In genomic region chr6:136464121-136464621, GRCm38 (mm10) we compare ENCODE assay signal across 9 mouse cellular contexts. TPM values are rescaled to one million over a fixed set of nuclear protein-coding genes. Genes with fewer than 3 reads are reported as not detected.
DNase-seq lines count a peak whose midpoint lies in the region; ATAC-seq and TF ChIP-seq lines count a peak whose summit lies in the region.
"Had no signal": no experiment of that assay in that cellular context is flagged by ENCODE, and none has a peak within 500 bp of the region (broad histone marks: within the 10 kb centered on the region; RNA-seq: fewer than 3 reads in every experiment).

No protein-coding gene starts in this region.

- no peak for ATAC-seq in midbrain, embryonic 15.5 days (replicated peaks)
- peak; percentile 49 for ATAC-seq in inflammation-experienced regulatory T-cells, adult 6 months
- no peak for ATAC-seq in liver, postnatal 0 days
- ATAC-seq in forebrain, embryonic 16.5 days, result no peak

- 0 out of 2 replicates have a peak, but pooled peaks cover 7% of the 10 kb centered on the region for H3K27me3 ChIP-seq in midbrain, embryonic 10.5 days (ENCODE audit: low read depth, poor library complexity, severe bottlenecking)
- no peaks in the 10 kb centered on the region for H3K27me3 ChIP-seq in midbrain, embryonic 15.5 days (replicated peaks)
- H3K27me3 ChIP-seq in liver, postnatal 0 days (ENCODE audit: insufficient read depth, low read length), result no peaks in the 10 kb centered on the region
- H3K27me3 ChIP-seq in forebrain, embryonic 16.5 days (replicated peaks; ENCODE audit: control insufficient read depth, insufficient read depth, low read length), result no peaks in the 10 kb centered on the region

- no peak for TF ChIP-seq CTCF in brain, embryonic 14.5 days (IDR thresholded peaks at IDR 0.05; ENCODE audit: borderline replicate concordance, extremely low read depth, insufficient read depth, insufficient read length)
- no peak for TF ChIP-seq CTCF in liver, postnatal 0 days (IDR thresholded peaks at IDR 0.05; ENCODE audit: low read depth)

- no peak overlapping the region for H3K4me3 ChIP-seq in midbrain, embryonic 10.5 days
- H3K4me3 ChIP-seq in midbrain, embryonic 15.5 days, result no peak overlapping the region
- no peak overlapping the region for H3K4me3 ChIP-seq in liver, postnatal 0 days (ENCODE audit: low read depth, low read length)
- H3K4me3 ChIP-seq in forebrain, embryonic 16.5 days (replicated peaks; ENCODE audit: low read length), result no peak overlapping the region

- no peak overlapping the region for H3K4me2 ChIP-seq in midbrain, embryonic 15.5 days
- peak overlapping the region; percentile 33; the same call in 1 of the 2 replicates for H3K4me2 ChIP-seq in liver, postnatal 0 days (ENCODE audit: low read depth, low read length)
- no peak overlapping the region for H3K4me2 ChIP-seq in forebrain, embryonic 16.5 days (ENCODE audit: low read length)

- H3K36me3 ChIP-seq in midbrain, embryonic 10.5 days, result no peaks in the 10 kb centered on the region
- H3K36me3 ChIP-seq in midbrain, embryonic 15.5 days (replicated peaks), result no peaks in the 10 kb centered on the region
- no peaks in the 10 kb centered on the region for H3K36me3 ChIP-seq in liver, postnatal 0 days (replicated peaks; ENCODE audit: insufficient read depth, low read length)
- no peaks in the 10 kb centered on the region for H3K36me3 ChIP-seq in forebrain, embryonic 16.5 days (ENCODE audit: control insufficient read depth, insufficient read depth)

- H3K4me1 ChIP-seq in midbrain, embryonic 10.5 days, result peaks cover 40% of the 10 kb centered on the region
- peaks cover 15% of the 10 kb centered on the region for H3K4me1 ChIP-seq in midbrain, embryonic 15.5 days
- peaks cover 32% of the 10 kb centered on the region for H3K4me1 ChIP-seq in liver, postnatal 0 days (ENCODE audit: insufficient read depth)
- H3K4me1 ChIP-seq in forebrain, embryonic 16.5 days (replicated peaks; ENCODE audit: control insufficient read depth, insufficient read depth, low read length), result peaks cover 13% of the 10 kb centered on the region

- H3K9ac ChIP-seq in midbrain, embryonic 15.5 days, result no peak overlapping the region
- H3K9ac ChIP-seq in liver, postnatal 0 days (replicated peaks), result no peak overlapping the region; the same call in 1 of the 2 replicates
- no peak overlapping the region for H3K9ac ChIP-seq in forebrain, embryonic 16.5 days (replicated peaks; ENCODE audit: low read depth, low read length)

- TF ChIP-seq POLR2A in brain, embryonic 14.5 days (IDR thresholded peaks at IDR 0.05; ENCODE audit: borderline replicate concordance, extremely low read depth, insufficient read depth, insufficient read length, poor library complexity, severe bottlenecking), result no peak

- intact Hi-C loops in left cerebral cortex, postnatal 36 days (cut with DNase I), result no loop called here

- peaks cover 4% of the 10 kb centered on the region for H3K9me3 ChIP-seq in midbrain, embryonic 10.5 days (replicated peaks)
- no peaks in the 10 kb centered on the region for H3K9me3 ChIP-seq in midbrain, embryonic 15.5 days
- H3K9me3 ChIP-seq in liver, postnatal 0 days (ENCODE audit: low read length), result no peaks in the 10 kb centered on the region
- H3K9me3 ChIP-seq in forebrain, embryonic 16.5 days (ENCODE audit: control insufficient read depth, low read length), result no peaks in the 10 kb centered on the region

- 68% methylated on average over 12 of the region's 12 CpGs for WGBS in midbrain, embryonic 10.5 days
- 68% methylated on average over 12 of the region's 12 CpGs for WGBS in midbrain, embryonic 15.5 days
- 30% methylated on average over 12 of the region's 12 CpGs for WGBS in liver, postnatal 0 days (ENCODE audit: insufficient replicate concordance)
- WGBS in forebrain, embryonic 16.5 days, result 67% methylated on average over 12 of the region's 12 CpGs

- H3K27ac ChIP-seq in midbrain, embryonic 10.5 days (replicated peaks), result peak overlapping the region; percentile 69
- H3K27ac ChIP-seq in midbrain, embryonic 15.5 days, result no peak overlapping the region
- peak overlapping the region; percentile 53 for H3K27ac ChIP-seq in liver, postnatal 0 days (ENCODE audit: low read depth)
- H3K27ac ChIP-seq in forebrain, embryonic 16.5 days (ENCODE audit: low read length), result no peak overlapping the region

- DNase-seq in midbrain, embryonic 10.5 days (ENCODE audit: low spot score), result no peak
- peak; percentile 47 for DNase-seq in brain, embryonic 14.5 days (ENCODE audit: low read depth)
- DNase-seq in liver, postnatal 0 days, result no peak
- DNase-seq in left cerebral cortex, postnatal 36 days (ENCODE audit: low spot score in 2 of 2), result no peak
- no peak for DNase-seq in right cerebral cortex, adult 18-20 months

- no peak for TF ChIP-seq EP300 in liver, postnatal 0 days (IDR thresholded peaks at IDR 0.05; ENCODE audit: low read depth)

RNA-seq across cellular contexts. Expression of gene Atf7ip, which starts 41.8 kb away (rescaled TPM):
- polyA plus RNA-seq in midbrain, embryonic 10.5 days (2016; fragmentation: Nextera tagmentation; extraction: Ambion mirVana), result 37.4 and 45.7 TPM in 2 replicates
- 43.4 and 44.7 TPM in 2 replicates for polyA plus RNA-seq in midbrain, embryonic 15.5 days (2015; fragmentation: Nextera tagmentation; extraction: Ambion mirVana)
- polyA plus RNA-seq in brain, embryonic 14.5 days (2012; rRNA removed), result 40.0 and 67.9 TPM in 2 replicates
- polyA plus RNA-seq in inflammation-experienced regulatory T-cells, adult 6 months (2017; shearing (Covaris generic)), result 10 to 100 TPM; 79.8 to 94.2 (median 91.2) TPM
- 5.6 and 6.6 TPM in 2 replicates for polyA plus RNA-seq in liver, postnatal 0 days (2015; fragmentation: Nextera tagmentation; extraction: Ambion mirVana)
- 49.2 and 50.9 TPM in 2 replicates for polyA plus RNA-seq in forebrain, embryonic 16.5 days (2015; fragmentation: Nextera tagmentation; extraction: Ambion mirVana)
- 100 to 1,000 TPM; 102 to 125 TPM for total RNA-seq in left cerebral cortex, postnatal 36 days (2021)

RNA-seq across cellular contexts. Expression of gene E330021D16Rik, which starts 48.8 kb away (rescaled TPM):
- not detected in 2 replicates for polyA plus RNA-seq in midbrain, embryonic 10.5 days (2016; fragmentation: Nextera tagmentation; extraction: Ambion mirVana)
- polyA plus RNA-seq in midbrain, embryonic 15.5 days (2015; fragmentation: Nextera tagmentation; extraction: Ambion mirVana), result not detected in 2 replicates
- not detected in 2 replicates for polyA plus RNA-seq in brain, embryonic 14.5 days (2012; rRNA removed)
- polyA plus RNA-seq in inflammation-experienced regulatory T-cells, adult 6 months (2017; shearing (Covaris generic)), result under 1 TPM in 2 of 3 experiments, not detected in 1; 0.42 to 0.91 TPM
- polyA plus RNA-seq in liver, postnatal 0 days (2015; fragmentation: Nextera tagmentation; extraction: Ambion mirVana), result 0.47 and 0.67 TPM in 2 replicates
- not detected in 2 replicates for polyA plus RNA-seq in forebrain, embryonic 16.5 days (2015; fragmentation: Nextera tagmentation; extraction: Ambion mirVana)
- not detected for total RNA-seq in left cerebral cortex, postnatal 36 days (2021)
- total RNA-seq: left cerebral cortex, postnatal 25 days had no signal

Comparison
In these comparisons a context has a peak if more than half of its experiments do, and no peak if none do; other contexts are left out.
1. H3K27ac ChIP-seq: peak in midbrain, embryonic 10.5 days (single experiment) and liver, postnatal 0 days (single experiment); none in midbrain, embryonic 15.5 days (single experiment) and forebrain, embryonic 16.5 days (single experiment).